Mouse (Mus musculus): ENCODE measurements around the gene Tmem206.

Gene Tmem206

GRCm38 (mm10) chr1:191307766-191308455 is 17.8 kb upstream of the Tmem206 start:
- no peak for ATAC-seq (ENCODE audit: low TSS enrichment)

DNA sequence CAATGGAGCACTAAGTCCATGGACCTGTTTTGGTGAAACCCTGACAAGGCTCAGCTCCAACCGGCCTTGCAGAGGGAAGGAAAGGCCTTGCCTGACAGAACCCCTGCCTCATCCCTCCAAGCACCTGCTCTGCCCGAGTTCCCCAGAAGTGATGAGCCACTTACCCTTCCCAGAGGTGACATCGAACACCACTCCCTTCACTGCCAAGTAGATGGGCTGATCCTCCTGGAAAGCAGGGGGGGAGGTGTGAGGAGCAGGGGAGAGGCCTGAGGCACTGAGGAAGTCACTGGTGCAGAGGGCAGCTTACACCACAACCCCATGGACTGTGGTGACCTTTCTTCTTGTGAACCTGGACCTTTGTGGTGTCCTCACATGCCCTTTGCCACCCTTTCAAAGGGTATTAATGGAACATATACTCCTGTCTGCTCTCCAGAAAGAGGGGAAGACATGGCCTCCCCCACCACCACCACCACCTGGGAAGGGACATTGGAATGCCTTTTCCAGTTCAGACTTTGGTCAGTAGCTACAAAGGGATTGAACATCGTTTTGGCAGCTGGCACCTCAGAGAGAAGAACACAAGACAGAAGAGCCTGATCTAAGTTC is 14.3 kb upstream of the Tmem206 start:
- ATAC-seq (ENCODE audit: low TSS enrichment) = no peak

DNA sequence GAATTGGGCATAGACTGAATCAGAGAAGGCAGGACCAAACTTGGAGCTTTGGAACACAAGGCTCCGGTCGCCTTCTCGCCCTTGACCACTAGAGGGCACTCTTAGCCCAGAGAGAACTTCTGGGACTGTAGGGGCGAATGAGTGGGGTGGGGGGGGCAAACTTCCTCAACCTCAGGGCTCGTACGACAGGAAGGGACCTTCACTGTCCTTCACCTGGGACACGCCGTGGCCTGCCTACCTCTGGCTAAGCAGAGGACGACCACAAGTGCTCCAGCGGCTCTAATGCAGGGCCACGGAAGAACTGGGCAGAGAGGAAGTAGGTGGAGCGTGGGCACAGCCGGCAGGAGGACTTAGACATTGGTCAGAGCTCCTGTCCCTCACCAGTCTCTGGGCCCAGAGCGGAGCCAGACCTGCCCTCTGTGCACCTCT is 13.2 kb upstream of the Tmem206 start:
- ATAC-seq (ENCODE audit: low TSS enrichment) = peak; percentile 93

- no peak for ATAC-seq (ENCODE audit: low TSS enrichment)
Measured at GRCm38 (mm10) chr1:191313158-191313557, 12.6 kb upstream of the Tmem206 start.

DNA sequence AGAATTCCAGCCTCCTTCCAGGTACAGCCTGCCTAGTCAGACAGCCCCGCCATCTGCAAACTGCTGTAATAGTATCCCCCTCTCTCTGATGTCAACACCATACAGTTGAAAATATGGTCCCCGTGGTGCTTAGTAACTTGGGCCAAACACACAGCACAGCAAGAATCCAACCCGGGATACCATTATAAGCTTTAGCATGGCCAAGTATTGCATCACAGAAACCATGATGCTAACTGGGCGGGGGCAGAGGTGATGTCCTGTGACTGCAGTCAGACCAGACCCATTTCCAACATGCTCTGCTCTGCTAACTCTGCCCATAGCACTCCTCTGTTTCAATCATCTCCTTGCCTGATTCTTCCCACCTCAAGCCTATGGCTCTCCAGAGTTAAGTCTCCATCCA is 11.8 kb upstream of the Tmem206 start:
- ATAC-seq (ENCODE audit: low TSS enrichment) = no peak

DNA sequence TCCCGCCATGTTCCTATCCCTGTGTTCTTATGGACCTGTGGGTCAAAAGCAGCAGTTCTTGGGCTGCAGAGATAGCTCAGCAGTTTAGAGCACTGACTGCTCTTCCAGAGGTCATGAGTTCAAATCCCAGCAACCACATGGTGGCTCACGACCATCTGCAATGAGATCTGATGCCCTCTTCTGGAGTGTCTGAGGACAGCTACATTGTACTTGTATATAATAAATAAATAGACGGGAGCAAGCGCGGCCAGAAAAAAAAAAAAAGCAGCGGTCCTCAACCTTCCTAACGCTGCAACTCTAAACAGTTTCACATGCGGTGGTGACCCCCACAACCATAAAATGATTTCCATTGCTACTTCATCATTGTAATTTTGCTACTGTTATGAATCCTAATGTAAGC is 8.9 kb upstream of the Tmem206 start:
- no peak for ATAC-seq (ENCODE audit: low TSS enrichment)

DNA sequence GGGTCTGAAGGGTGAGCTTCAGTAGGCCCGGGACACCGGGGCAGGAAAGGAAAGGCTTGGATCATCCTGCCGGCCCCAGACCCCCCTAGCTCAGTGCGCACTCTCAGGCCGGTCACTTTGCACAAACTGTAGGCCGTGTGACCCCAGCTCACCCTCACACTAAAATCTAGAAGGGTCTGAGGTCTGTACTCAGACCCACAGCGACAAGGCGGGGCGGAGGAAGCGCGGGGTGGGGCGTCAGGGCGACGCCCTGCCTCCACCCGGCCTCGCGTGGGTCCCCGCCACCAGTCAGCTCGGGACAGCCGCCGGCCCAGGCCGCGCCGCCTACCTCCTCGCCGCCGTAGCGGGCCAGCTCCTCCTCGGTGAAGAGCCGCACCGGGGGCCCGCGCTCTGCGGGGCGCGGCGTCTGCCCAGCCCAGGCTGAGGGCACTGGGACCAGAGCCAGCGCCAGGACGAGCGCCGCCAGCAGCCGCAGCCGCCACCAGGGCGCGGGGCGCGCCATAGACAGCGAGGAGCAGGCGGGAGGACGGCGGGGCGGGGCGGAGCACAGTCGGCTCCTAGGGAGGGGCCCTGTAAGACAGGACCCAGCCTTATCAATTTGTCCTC is 8.0 kb upstream of the Tmem206 start, which contains the start of gene Nenf:
Gene Nenf, minus strand, starts transcription at position 604 of the 606 bp plus-strand sequence.
- peak; percentile 86 for ATAC-seq (ENCODE audit: low TSS enrichment)

GRCm38 (mm10) chr1:191318686-191319085 is 7.0 kb upstream of the Tmem206 start:
- no peak for ATAC-seq (ENCODE audit: low TSS enrichment)

DNA sequence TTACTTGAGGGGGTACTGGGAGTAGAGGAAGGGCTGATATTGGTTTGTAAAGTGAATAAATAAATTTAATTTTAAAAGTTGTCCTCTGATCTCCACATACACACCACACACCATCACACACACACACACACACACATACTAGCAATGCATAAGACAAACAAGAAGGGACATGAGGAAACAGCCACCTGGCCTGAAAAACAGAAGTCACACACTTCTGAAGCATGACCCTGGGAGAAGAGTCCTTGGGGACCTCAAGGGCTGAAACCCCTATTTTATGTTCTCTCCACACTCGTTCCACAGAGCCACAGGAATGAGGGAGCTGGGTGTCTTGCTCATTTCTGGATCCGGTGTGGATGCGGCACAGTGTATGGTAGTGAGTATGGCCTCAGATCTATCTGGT is 2.3 kb upstream of the Tmem206 start:
- ATAC-seq (ENCODE audit: low TSS enrichment) = no peak

GRCm38 (mm10) chr1:191324733-191325590 is 750 bp upstream of the Tmem206 start:
- no peak for ATAC-seq (ENCODE audit: low TSS enrichment)

DNA sequence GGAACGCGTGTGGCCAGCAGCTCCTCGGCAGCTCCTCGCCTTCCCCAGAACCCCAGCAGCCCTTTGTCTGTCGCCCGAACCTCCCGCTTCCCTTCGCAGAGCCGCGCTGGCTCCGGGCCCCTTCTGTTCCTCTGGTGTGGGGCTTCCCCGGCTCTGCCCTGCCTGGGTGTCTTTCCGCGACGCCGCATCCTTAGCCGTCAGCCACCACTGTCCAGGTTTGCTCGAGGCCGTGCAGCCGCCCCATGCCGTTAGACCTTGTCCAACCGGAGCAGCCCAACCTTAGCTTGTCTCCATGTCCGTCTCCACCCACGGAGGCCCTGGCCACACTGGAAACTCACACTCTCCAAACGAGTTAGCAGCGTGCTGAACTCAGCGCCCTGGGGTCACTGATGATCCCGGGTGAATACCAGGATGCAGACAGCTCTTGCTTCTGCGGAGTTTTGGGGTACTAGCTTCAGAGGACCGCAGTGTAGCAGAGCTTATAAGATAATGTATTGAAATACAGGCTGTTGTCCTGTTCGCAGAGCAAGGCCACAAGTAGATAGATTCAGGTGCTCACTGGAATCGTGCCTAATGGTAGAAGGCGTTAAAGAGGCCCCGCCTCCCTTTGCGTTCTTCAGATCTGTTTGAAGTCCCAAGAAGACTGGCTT is 646 bp downstream of the Tmem206 start:
- ATAC-seq (ENCODE audit: low TSS enrichment) = peak; percentile 47

DNA sequence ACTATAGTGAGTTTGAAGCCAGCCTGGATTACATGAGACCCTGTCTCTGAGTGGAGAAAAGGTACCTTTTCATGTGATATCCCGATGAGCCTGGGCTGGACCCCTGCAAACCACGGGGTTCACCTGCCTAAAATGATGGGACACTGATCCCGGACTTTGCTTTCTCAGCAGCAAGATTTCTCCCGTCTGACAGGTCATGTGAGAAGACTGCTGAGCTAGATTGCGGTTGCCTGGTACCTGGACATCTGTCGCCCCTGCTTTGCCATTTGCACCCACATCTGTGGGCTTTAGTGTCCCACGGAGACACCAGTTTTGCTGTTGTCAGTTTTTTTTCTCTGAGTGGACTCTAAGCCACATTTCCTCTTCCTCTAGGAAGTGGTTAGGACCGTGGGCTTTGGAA is 1.5 kb downstream of the Tmem206 start:
- no peak for ATAC-seq (ENCODE audit: low TSS enrichment)

DNA sequence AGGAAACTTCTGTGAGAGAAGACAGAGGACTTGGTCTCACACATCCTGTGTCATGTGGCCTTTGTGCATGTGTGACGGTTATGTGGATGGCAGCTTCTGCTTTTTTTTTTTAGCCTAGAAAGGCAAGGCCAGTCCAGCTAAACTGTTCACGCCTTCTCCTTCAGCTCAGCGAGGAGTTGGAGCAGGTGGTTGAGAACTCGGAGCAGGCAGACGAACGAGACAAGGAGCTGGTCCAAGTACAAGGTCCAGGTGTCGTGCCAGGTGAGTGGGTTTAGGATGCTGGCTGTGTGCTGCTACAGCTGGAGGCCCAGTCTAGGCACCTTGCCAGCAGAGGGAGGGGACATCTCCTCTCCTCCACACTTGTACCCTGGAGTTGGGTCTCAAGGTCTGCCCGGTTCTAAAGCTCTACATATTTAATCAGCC is 2.3 kb downstream of the Tmem206 start:
- no peak for ATAC-seq (ENCODE audit: low TSS enrichment)

DNA sequence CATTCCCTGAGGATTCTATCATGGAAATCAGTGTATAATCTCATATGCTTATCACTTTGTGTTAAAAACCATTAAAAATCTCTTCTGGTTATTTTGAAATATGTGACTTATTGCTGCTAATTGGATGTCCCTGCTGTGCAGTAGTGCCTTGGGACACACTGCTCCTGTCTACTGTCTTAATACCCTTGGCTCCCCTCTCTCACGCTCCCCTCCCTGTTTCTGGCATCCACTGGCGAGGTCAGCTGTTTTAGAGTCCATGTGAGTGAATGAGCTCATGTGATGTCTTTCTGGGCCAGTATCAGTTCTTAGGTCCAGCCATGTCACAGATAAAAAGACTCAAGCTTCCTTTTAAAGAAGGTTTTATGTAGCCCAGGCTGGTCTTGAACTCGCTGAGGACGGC is 4.6 kb downstream of the Tmem206 start:
- ATAC-seq (ENCODE audit: low TSS enrichment) = no peak

DNA sequence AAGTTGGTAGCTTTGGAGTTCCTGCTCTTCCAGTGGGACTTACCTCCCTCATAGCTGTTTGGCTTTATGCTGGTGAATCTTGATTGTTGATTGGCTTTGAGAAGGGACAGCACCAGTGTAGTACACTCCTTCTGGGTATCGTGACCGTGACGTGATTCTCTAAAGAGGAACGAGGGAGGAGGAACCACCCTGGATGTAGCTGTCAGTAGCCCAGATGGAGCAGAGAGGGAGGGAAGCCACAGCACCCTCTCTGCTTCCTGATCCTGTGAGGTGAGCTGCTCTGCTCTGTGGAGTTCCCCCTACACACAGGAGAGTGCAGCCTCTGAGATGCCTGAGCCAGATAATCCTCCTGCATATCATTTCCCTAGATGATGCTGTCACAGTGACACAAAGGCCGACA is 8.8 kb downstream of the Tmem206 start:
- ATAC-seq (ENCODE audit: low TSS enrichment) = no peak

DNA sequence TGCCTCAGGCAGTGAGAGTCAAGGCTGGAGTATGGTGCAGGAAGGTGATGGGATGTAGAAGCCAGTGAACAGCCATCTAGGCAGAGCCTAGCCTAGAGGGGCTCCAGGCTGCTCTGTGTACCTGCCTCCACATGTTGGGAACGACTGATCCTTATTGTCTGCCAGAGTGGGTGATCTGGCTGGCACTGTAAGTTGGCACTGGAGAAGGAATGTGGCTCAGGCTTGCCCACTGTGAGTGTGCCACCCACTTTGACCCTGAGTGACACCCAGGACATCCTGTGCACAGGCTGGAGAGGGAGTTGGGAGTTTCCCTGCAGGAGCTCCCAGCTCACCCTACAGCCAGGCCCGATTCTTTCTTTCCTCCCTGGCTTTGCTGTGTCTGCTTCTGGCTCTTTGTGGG is 14.2 kb downstream of the Tmem206 start:
- no peak for ATAC-seq (ENCODE audit: low TSS enrichment)

DNA sequence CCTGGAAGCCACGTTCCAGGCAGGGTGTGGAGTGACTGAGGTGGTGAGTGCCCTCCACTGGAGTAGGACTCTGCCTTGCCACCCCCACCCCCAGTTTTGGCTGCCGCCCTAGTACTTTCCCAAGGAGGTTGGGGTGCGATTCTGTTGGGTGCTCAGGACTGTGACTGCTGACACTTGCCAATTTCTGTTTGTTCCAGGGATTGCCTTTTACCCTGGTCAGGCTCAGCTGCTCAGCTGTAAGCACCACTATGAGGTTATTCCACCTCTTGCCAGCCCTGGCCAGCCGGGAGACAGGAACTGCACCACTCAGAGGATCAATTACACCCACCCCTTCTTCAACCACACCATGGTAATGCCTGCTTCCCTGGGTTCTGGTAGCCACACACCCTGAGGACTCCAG is 14.8 kb downstream of the Tmem206 start:
- 0 out of 2 replicates have a peak, but pooled peaks have one; percentile 45 for ATAC-seq (ENCODE audit: low TSS enrichment)

GRCm38 (mm10) chr1:191347602-191348001 is 21.9 kb downstream of the Tmem206 start:
- no peak for ATAC-seq (ENCODE audit: low TSS enrichment)

DNA sequence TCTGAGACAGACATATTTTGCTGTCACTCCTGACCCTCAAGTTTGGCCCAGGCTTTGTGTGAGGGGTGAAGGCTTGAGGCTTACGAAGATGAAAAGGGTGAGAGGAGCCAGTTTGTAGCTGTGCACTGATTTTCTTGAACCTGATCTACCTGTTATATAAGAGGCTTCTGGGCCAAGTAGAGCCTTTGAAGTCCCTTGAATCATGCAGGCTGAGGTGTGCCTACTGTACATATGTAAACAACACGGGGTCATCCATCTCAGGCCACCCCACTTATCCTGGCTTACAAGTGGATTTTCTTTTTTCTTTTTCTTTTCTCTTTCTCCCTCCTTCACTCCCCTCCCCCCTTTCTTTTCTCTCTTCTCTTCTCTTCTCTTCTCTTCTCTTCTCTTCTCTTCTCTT is 22.9 kb downstream of the Tmem206 start:
- no peak for ATAC-seq (ENCODE audit: low TSS enrichment)

DNA sequence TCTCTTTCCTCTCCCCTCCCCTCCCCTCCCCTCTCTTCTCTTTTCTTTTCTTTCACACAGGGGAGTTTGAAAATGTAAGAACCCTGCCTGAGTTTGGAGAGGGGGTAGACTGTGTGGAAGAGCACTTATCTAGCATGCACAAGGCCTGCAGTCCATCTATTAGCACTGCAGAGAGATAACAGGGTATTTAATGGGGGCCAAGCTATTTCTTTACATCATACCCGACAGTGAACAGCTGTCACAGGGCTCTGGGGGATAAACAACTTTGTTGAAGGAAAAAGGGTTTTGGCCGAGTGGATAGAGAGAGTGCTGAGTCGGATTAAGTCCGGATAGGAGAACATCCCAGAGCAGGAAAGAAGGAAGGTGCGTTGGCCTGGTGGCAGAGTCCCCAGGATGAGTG is 23.3 kb downstream of the Tmem206 start:
- ATAC-seq (ENCODE audit: low TSS enrichment) = no peak

GRCm38 (mm10) chr1:191349486-191350037 is 23.9 kb downstream of the Tmem206 start:
- no peak for ATAC-seq (ENCODE audit: low TSS enrichment)
